Mouse (Mus musculus) hindbrain, embryonic 15.5 days (tissue): Measurements from ENCODE around the gene Ctcfl. TPM values are rescaled to one million over a fixed set of nuclear protein-coding genes. Genes with fewer than 3 reads are reported as not detected.
"Not testable (repeated sequence)": the region's sequence is repeated elsewhere in the genome, so short reads cannot be mapped to it uniquely, and the experiment has no call there.

ENCODE experiments used
- ATAC-seq: fragments of 200-750 bp; cut with Nextera tagmentation; 2 replicates; pipeline ENCODE4 v1.8.0; 2017; ENCODE audit warnings: low read depth, moderate number of reproducible peaks, moderate TSS enrichment; ENCODE audit not compliant: low FRiP score
- H3K27ac ChIP-seq: fragments of 300-500 bp; sonication (generic); replicated peaks from 2 replicates; pipeline ENCODE4 v1.5.1; 2015; ENCODE audit warnings: mild to moderate bottlenecking, inconsistent platforms
- H3K27me3 ChIP-seq: fragments of 300-500 bp; sonication (generic); 2 replicates; pipeline ENCODE4 v1.6.1; 2015; ENCODE audit warnings: control low read depth, inconsistent platforms
- H3K36me3 ChIP-seq: fragments of 300-500 bp; sonication (generic); 2 replicates; pipeline ENCODE4 v1.6.1; 2015; ENCODE audit warnings: control low read depth, inconsistent platforms
- H3K4me1 ChIP-seq: fragments of 300-500 bp; sonication (generic); replicated peaks from 2 replicates; pipeline ENCODE4 v1.6.1; 2015; ENCODE audit warnings: control low read depth, inconsistent platforms
- H3K4me2 ChIP-seq: fragments of 300-500 bp; sonication (generic); 2 replicates; pipeline ENCODE4 v1.6.1; 2015; ENCODE audit warnings: moderate library complexity, mild to moderate bottlenecking, inconsistent platforms
- H3K4me3 ChIP-seq: fragments of 300-500 bp; sonication (generic); 2 replicates; pipeline ENCODE4 v1.5.1; 2015; ENCODE audit warnings: mild to moderate bottlenecking, inconsistent platforms
- H3K9ac ChIP-seq: fragments of 300-500 bp; sonication (generic); 2 replicates; pipeline ENCODE4 v1.6.1; 2015; ENCODE audit warnings: inconsistent platforms
- H3K9me3 ChIP-seq: fragments of 300-500 bp; sonication (generic); 2 replicates; pipeline ENCODE4 v1.6.1; 2016; ENCODE audit warnings: control low read depth, inconsistent platforms
- whole genome bisulfite sequencing: fragments of 180-500 bp; shearing (Covaris S2); methylation state at CpG from one replicate; pipeline ENCODE4 v1.1.7; 2015; 5-methylcytosine and 5-hydroxymethylcytosine counted together
- polyA plus RNA-seq: library from polyadenylated mRNA; unstranded; fragments of >200 nt; fragmentation: Nextera tagmentation; extraction: Ambion mirVana; gene quantifications from 2 replicates; pipeline ENCODE4 v1.2.1, GENCODE M21; 2015

Gene Ctcfl
- polyA plus RNA-seq, 1 experiment from 2014 or later, result 0.04 TPM

- no peak for ATAC-seq
- 70% methylated on average over 9 of the region's 9 CpGs for WGBS
Observed at GRCm38 (mm10) chr2:173134695-173135094, 15.4 kb upstream of the Ctcfl start.

GRCm38 (mm10) chr2:173132794-173133300 lies 13.5 kb upstream of the Ctcfl start:
- Histone ChIP-seq H3K4me1 (no peaks in the 10 kb centered on the region), H3K4me3 (no peak overlapping the region), H3K27ac (no peak overlapping the region), H3K36me3 (no peaks in the 10 kb centered on the region), H3K9ac (no peak overlapping the region), H3K4me2 (no peak overlapping the region), H3K27me3 (no peaks in the 10 kb centered on the region), H3K9me3 (no peaks in the 10 kb centered on the region)
- WGBS, result 70% methylated on average over 8 of the region's 8 CpGs
- ATAC-seq, result no peak

More at GRCm38 (mm10) chr2:173134695-173135094, 15.4 kb upstream of the Ctcfl start:
- Histone ChIP-seq H3K4me1 (peaks cover 7% of the 10 kb centered on the region; the same call in 1 of the 2 replicates), H3K27ac (no peak overlapping the region), H3K9ac (no peak overlapping the region), H3K4me2 (no peak overlapping the region), H3K4me3 (no peak overlapping the region), H3K36me3 (no peaks in the 10 kb centered on the region), H3K9me3 (no peaks in the 10 kb centered on the region), H3K27me3 (no peaks in the 10 kb centered on the region)

- no peaks in the 10 kb centered on the region for H3K9me3 ChIP-seq
- WGBS, result 69% methylated on average over 13 of the region's 13 CpGs
- H3K4me1 ChIP-seq, result no peaks in the 10 kb centered on the region
Observed at GRCm38 (mm10) chr2:173132262-173132661, 12.9 kb upstream of the Ctcfl start.

DNA sequence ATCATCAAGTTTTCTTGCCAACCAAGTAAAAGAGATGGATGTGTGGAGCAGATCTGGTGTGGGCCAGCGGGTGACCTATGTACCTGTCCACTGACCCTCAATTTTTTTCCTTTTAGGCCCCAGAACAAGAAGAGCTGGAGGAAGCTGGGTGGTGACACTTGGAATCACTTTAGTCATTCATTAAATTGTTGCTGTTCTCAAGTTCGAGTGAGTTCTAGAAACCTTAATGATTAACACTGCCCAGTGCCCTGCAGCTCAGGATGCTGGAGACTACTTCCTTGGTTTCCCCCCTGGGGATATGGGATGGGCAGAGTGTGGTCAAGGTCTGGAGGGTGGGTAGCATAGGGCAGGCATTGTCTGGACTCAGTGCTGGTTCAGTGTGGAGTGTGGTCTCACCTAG lies 9.8 kb upstream of the Ctcfl start:
- H3K4me2 ChIP-seq, result no peak overlapping the region
- H3K36me3 ChIP-seq, result no peaks in the 10 kb centered on the region
- no peak for ATAC-seq
- no peaks in the 10 kb centered on the region for H3K4me1 ChIP-seq
- no peak overlapping the region for H3K27ac ChIP-seq
- no peaks in the 10 kb centered on the region for H3K9me3 ChIP-seq
- H3K27me3 ChIP-seq, result no peaks in the 10 kb centered on the region
- H3K9ac ChIP-seq, result no peak overlapping the region
- 82% methylated on average over 2 of the region's 2 CpGs for WGBS
- H3K4me3 ChIP-seq, result no peak overlapping the region

More at GRCm38 (mm10) chr2:173132262-173132661, 12.9 kb upstream of the Ctcfl start:
- ATAC-seq, result no peak
- Histone ChIP-seq H3K4me2 (no peak overlapping the region), H3K27me3 (no peaks in the 10 kb centered on the region), H3K27ac (no peak overlapping the region), H3K9ac (no peak overlapping the region), H3K4me3 (no peak overlapping the region), H3K36me3 (no peaks in the 10 kb centered on the region)

- no peaks in the 10 kb centered on the region for H3K36me3 ChIP-seq
- H3K9me3 ChIP-seq, result no peaks in the 10 kb centered on the region
- no peak for ATAC-seq
- H3K27ac ChIP-seq, result no peak overlapping the region
- H3K9ac ChIP-seq, result no peak overlapping the region
- H3K27me3 ChIP-seq, result no peaks in the 10 kb centered on the region
- no peak overlapping the region for H3K4me3 ChIP-seq
- no peaks in the 10 kb centered on the region for H3K4me1 ChIP-seq
- WGBS, result 87% methylated on average over 4 of the region's 4 CpGs
- no peak overlapping the region for H3K4me2 ChIP-seq
Observed at GRCm38 (mm10) chr2:173126386-173126785, 7.1 kb upstream of the Ctcfl start.

DNA sequence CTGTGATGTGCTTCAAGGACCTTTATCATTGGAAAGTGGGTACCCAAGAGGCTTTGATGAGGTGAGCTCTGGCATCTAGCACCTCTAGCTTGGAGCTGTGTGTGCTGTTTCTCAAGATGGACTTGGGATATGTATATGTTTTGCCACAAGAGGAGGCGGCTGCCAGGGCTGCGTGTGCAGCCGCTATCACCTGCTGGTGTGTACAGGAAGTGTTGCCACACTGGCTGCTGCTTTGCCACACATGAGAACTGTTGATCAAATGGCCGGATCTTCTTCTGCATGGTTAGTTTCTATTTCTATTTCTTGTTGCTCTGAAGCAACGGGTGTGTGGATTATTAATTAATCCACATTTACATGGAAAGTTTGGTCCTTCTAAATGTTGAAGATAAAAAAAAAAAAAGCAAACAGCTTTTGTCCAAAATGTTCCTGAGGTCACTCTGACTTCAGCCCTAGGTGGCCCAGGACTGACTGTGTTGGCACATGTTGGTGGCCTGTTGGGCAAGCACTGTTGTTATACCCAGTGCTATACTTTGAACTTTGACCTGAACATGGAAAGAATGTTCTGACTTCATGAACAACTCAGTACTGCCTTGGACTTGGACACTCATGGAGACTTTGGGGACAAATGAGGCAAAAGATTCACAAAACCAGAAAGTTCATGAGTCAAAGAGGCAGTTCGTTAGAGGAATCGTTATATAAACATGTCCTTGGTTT lies 4.9 kb upstream of the Ctcfl start:
- Histone ChIP-seq H3K4me1 (no peaks in the 10 kb centered on the region), H3K9me3 (no peaks in the 10 kb centered on the region), H3K4me2 (no peak overlapping the region), H3K4me3 (no peak overlapping the region), H3K36me3 (no peaks in the 10 kb centered on the region), H3K27ac (no peak overlapping the region), H3K9ac (no peak overlapping the region), H3K27me3 (no peaks in the 10 kb centered on the region)
- ATAC-seq, result no peak
- 93% methylated on average over 7 of the region's 7 CpGs for WGBS

DNA sequence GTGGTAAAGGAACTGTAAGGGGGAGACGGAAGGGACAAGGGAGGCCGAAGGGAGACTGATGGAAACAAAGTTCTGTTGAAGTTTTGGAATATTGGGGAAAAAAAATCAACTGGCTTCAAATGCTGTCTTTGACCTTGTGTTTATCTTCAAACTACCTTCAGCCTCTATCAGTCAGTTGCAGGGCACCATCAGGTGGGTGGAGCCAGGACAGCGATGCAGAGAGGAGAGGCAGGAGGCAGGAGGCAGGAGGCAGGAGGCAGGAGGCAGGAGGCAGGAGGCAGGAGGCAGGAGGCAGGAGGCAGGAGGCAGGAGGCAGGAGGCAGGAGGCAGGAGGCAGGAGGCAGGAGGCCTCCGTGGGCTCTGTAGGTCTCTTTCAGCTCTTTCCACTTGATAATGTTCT lies 792 bp upstream of the Ctcfl start:
- not testable (repeated sequence) for H3K4me3 ChIP-seq, H3K4me1 ChIP-seq, H3K9me3 ChIP-seq, H3K4me2 ChIP-seq, H3K27ac ChIP-seq, H3K9ac ChIP-seq, ATAC-seq, H3K27me3 ChIP-seq, H3K36me3 ChIP-seq
- 80% methylated on average over 4 of the region's 4 CpGs for WGBS

DNA sequence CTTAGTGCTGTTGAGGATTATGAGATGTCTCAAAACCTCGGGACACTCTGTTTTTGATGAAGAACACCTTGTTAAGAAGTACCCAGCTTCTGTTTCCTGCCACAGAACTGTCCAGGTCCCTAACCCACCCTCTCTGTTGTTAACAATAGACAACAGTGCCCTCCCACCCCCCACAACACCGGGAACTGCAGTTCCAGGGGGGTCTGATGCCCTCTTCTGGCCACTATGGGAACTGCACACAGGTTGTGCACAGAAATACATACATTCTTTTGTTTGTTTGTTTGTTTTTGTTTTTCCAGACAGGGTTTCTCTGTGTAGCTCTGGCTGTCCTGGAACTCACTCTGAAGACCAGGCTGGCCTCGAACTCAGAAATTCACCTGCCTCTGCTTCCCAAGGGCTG lies 5.5 kb downstream of the Ctcfl start:
- 69% methylated on average over 3 of the region's 3 CpGs for WGBS
- not testable (repeated sequence) for H3K36me3 ChIP-seq, H3K27ac ChIP-seq, H3K4me3 ChIP-seq, H3K9me3 ChIP-seq, H3K4me1 ChIP-seq, H3K27me3 ChIP-seq, ATAC-seq, H3K4me2 ChIP-seq, H3K9ac ChIP-seq

- no peaks in the 10 kb centered on the region for H3K36me3 ChIP-seq
- H3K4me2 ChIP-seq, result no peak overlapping the region
- no peaks in the 10 kb centered on the region for H3K9me3 ChIP-seq
- no peak overlapping the region for H3K4me3 ChIP-seq
- no peak overlapping the region for H3K9ac ChIP-seq
- no peak for ATAC-seq
- peaks cover 3% of the 10 kb centered on the region; the same call in 1 of the 2 replicates for H3K27me3 ChIP-seq
- WGBS, result 87% methylated on average over 9 of the region's 9 CpGs
- no peaks in the 10 kb centered on the region for H3K4me1 ChIP-seq
- no peak overlapping the region for H3K27ac ChIP-seq
Observed at GRCm38 (mm10) chr2:173110571-173110970, 8.8 kb downstream of the Ctcfl start.

- Histone ChIP-seq H3K4me2 (no peak overlapping the region), H3K9me3 (no peaks in the 10 kb centered on the region), H3K36me3 (no peaks in the 10 kb centered on the region), H3K9ac (no peak overlapping the region), H3K4me1 (no peaks in the 10 kb centered on the region), H3K27me3 (peaks cover 3% of the 10 kb centered on the region; the same call in 1 of the 2 replicates), H3K27ac (no peak overlapping the region), H3K4me3 (no peak overlapping the region)
- no peak for ATAC-seq
- 91% methylated on average over 7 of the region's 7 CpGs for WGBS
Observed at GRCm38 (mm10) chr2:173109510-173109909, 9.8 kb downstream of the Ctcfl start.

DNA sequence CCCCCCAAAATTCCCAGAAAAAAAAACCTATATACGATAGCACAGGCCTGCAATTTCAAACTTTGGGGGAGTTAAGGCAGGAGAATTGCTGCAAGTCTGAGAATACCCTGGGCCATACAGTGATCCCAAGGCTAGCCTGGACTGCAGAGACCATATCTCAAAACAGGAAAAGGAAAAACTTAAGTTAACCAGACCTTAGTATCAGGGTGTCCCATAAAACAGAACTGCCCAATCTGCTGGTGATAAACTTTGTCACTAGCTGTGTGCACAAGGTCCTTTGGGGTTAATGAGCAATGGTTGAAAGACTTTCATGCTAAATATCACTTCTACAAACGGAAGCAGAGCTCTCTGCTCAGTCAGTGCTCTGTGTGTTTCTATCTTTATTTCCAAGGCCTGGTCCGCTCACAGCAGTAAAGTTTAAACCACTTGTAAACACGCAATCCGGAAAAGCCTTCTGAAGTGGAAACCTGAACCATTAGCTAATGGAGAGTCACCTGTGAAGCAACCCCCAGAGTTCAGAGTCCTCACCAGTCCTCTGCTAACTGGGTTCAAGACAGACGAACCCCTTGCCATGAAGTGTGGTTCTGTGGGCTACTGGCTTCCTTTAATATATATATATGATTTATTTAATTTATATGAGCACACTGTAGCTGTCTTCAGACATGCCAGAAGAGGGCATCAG lies 10.7 kb downstream of the Ctcfl start:
- Histone ChIP-seq H3K4me1 (no peaks in the 10 kb centered on the region), H3K9me3 (no peaks in the 10 kb centered on the region), H3K27me3 (peaks cover 3% of the 10 kb centered on the region; the same call in 1 of the 2 replicates), H3K9ac (no peak overlapping the region), H3K27ac (no peak overlapping the region), H3K4me2 (no peak overlapping the region), H3K36me3 (no peaks in the 10 kb centered on the region), H3K4me3 (no peak overlapping the region)
- 89% methylated on average over 6 of the region's 6 CpGs for WGBS
- ATAC-seq, result no peak
